Mouse (Mus musculus): ENCODE measurements around the gene Dlx5.

Gene Dlx5

DNA sequence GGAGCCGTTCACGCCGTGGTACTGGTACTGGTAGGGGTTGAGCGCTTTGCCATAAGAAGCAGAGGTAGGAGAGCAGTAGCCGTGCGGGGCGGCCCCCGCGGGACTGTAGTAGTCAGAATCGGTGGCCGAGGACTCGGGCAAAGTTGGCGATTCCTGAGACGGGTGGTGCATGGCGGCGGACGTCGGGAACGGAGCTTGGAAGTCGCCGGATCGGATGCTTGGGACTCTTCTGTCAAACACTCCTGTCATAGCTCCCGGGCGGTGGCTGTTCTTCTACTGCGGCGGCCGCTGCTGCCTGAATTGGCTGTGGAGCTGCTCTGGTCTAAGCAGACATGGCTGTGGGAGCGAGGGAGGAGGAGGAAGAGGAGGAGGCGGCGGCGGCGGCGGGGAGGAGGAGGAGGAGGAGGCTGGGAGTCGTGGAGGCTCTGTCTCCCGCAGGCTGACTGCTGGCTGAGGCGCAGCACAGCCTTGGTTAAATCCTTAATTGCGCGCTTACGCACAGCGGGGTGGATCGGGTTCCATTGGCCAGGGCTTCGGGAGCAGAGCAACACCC, at the start of gene Dlx5:
Dlx5 (minus strand) TSS at position 448 of the 553 bp plus-strand sequence.
- in situ Hi-C loops (cut with MboI, MseI), result loop anchor here in 1 of 2 experiments (25.0 kb wide), 1 partner anchor 869 kb away; no protein-coding TSS in a partner anchor

GRCm38 (mm10) chr6:6931507-6931906, 49.6 kb upstream of the Dlx5 start:
- in situ Hi-C loops (cut with MboI, MseI), result no loop called here

DNA sequence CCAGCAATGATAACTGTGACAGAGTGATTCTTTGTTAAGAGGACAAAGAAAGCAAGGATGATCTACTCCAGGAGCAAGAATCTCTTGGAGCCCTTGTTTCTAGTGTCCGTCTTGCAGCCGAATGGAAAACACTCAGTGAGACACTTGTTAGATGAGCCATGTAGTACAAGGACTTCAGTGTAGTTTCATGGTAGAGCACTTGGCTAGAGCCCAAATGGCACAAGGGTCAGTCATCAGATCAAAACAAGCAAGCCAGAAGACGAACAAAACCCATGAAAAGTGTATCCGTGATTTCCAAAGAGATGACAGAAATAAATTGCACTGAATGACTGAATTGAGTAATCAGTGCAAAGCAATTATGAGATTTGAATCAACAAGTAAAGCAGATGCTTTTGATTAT, 48.9 kb upstream of the Dlx5 start:
- in situ Hi-C loops (cut with MboI, MseI), result no loop called here

- in situ Hi-C loops (cut with MboI, MseI), result loop anchor here in 1 of 2 experiments (10.0 kb wide), 1 partner anchor 1060 kb away; no protein-coding TSS in a partner anchor
These were observed 43.4 kb upstream of the Dlx5 start for GRCm38 (mm10) chr6:6925264-6925663.

DNA sequence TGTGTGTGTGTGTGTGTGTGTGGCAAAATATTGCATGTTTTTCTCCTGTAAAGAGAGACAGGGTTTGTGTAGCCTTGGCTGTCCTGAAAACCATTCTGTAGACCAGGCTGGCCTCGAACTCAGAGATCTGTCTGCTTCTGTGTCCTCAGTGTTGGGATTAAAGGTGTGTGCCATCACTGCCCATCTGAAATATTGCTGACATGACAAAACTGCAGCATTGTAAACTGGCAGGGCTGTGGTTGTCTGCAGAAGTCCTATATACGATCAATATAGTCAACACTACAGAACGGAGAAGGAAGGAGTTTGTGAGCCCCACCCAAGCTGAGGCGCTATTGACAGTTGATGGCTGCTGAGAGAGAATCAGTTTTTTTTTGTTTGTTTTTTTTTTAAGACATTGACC, 35.4 kb upstream of the Dlx5 start:
- in situ Hi-C loops (cut with MboI, MseI), result no loop called here

- in situ Hi-C loops (cut with MboI, MseI), result no loop called here
These were observed 33.6 kb upstream of the Dlx5 start for GRCm38 (mm10) chr6:6915526-6915915.

- in situ Hi-C loops (cut with MboI, MseI), result no loop called here
These were observed 33.1 kb upstream of the Dlx5 start for GRCm38 (mm10) chr6:6914849-6915525.

DNA sequence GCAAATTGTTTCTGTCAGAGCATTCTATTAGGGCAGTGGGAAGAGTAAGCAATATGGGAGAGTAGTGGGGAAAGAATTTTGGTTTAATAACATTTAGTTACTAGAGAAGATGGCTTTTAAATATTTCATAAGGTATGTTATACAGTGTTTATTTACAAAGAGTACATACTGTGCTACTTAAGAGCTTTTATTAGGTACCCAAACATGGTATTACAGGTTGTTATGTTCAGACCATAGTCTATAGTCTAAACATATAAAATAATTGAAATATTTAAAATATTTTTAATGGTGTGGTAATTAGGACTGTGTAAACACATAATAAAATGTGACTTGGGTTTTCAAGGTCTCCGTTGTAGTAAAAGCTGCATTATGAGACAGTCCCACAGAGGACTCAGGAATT, 32.4 kb upstream of the Dlx5 start:
- in situ Hi-C loops (cut with MboI, MseI), result no loop called here

DNA sequence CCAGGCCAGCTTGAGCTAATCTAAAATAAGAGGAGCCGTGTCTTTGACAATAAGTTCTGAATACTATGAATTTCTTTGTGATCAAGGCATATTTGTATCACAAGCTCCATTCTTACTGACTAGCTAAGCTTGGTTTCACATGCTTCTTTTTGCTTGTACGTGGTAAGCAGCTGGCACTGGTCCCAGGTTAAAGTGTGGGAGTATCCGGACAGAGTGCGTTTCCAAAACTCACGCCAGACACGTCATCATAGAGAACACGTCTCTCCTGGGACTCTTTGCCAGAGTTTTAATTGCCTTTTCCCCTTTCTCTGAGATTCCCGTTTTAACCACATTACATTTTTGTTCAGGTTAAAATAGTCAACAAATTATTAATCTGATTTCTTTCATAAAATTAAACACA, 27.7 kb upstream of the Dlx5 start:
- in situ Hi-C loops (cut with MboI, MseI), result no loop called here

GRCm38 (mm10) chr6:6890047-6890446, 8.2 kb upstream of the Dlx5 start:
- in situ Hi-C loops (cut with MboI, MseI), result loop anchor here (10.0 to 25.0 kb wide), 2 partner anchors 878 to 895 kb away; no protein-coding TSS in a partner anchor

DNA sequence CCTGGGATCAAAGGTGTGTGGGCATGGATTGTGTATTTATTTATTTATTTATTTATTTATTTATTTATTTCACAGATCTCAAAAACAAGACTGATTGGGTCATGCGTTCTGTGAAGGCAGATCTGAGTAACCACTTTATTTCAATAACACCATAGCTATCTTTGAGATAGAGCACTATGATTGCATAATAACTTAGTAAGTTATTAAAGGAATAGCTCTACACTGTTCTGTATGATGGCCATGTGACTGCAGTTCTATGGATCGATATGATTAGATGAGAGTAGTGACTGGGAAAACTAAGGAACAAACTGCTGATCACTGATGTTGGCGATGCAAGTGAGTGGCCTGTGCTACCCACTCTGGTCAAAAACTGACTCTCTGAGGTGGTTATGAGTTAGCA, 4.3 kb upstream of the Dlx5 start:
- in situ Hi-C loops (cut with MboI, MseI), result loop anchor here in 1 of 2 experiments (25.0 kb wide), 1 partner anchor 874 kb away; no protein-coding TSS in a partner anchor

GRCm38 (mm10) chr6:6884897-6885296, 3.0 kb upstream of the Dlx5 start:
- in situ Hi-C loops (cut with MboI, MseI), result loop anchor here in 1 of 2 experiments (25.0 kb wide), 1 partner anchor 873 kb away; no protein-coding TSS in a partner anchor

GRCm38 (mm10) chr6:6882266-6882797, 447 bp upstream of the Dlx5 start:
- in situ Hi-C loops (cut with MboI, MseI), result loop anchor here in 1 of 2 experiments (25.0 kb wide), 1 partner anchor 870 kb away; no protein-coding TSS in a partner anchor

DNA sequence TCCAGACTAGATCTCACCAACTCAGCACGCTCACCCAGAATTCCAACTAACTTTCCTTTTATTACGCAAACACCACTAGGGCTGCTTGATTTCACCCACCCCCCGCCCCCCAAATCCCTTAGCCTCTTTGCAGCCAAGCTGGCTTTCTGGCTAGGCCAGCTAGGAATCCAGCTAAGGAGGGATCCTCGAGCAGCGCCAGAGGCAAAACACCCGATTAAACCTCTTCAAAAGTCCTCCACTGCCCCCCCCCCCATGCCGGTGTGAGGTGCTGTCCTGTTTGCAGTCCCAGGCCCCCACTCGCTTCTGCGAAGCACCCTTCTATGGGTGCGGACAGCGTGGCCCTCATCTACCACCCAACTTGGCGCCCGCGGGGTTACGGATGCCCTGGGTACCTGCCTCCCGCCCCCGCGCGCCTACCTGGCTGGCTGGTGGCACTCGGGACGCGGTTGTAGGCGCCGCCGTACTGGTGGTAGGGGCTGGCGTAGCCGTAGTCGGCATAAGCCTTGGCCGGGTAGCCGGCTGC, 709 bp downstream of the Dlx5 start:
- in situ Hi-C loops (cut with MboI, MseI), result loop anchor here in 1 of 2 experiments (25.0 kb wide), 1 partner anchor 869 kb away; no protein-coding TSS in a partner anchor

GRCm38 (mm10) chr6:6880361-6881114, 1.3 kb downstream of the Dlx5 start:
- in situ Hi-C loops (cut with MboI, MseI), result loop anchor here in 1 of 2 experiments (25.0 kb wide), 1 partner anchor 868 kb away; no protein-coding TSS in a partner anchor

DNA sequence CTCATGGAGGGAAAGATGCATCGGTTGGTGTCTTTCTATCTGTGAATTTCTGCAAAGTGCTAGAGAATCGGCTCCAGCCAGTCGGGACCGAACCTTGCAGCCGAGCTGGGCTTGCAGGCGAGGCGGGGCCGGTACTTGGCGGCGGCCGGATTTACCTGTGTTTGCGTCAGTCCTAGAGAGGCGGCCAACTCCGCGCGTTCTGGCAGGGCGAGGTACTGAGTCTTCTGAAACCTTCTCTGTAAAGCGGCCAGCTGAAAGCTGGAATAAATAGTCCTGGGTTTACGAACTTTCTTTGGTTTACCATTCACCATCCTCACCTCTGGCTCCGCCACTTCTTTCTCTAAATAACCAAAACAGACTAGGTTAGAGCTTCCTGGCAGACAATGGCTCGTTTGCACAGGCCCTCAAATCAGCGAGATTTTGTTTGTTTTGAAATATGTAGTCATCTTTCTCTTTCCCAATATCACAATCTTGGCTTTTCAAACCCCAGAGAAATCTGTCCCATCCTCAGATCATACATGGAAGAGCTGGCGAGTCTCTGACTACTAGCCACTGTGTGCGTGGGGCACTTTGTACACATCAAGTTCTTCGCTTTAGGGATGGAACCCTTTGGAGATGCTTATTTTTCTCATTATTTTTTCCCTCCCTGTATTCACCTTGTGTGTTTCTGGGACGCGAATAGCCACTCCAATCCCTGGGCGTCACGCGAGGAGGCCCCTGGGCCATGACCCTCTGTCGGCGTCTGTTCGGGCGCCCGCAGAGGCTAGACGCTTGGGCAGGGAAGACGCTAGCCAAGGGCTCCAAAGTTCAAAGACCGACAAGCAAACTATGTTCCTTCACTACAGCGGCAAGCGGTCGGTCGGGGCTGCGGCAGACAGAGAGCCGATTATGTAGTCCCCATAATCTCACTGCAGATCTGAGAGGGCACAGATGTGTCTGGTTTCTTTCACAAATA, 2.2 kb downstream of the Dlx5 start:
- in situ Hi-C loops (cut with MboI, MseI), result loop anchor here in 1 of 2 experiments (10.0 to 25.0 kb wide), 2 partner anchors 745 to 867 kb away; no protein-coding TSS in a partner anchor

- in situ Hi-C loops (cut with MboI, MseI), result loop anchor here in 1 of 2 experiments (10.0 to 25.0 kb wide), 2 partner anchors 744 to 867 kb away; no protein-coding TSS in a partner anchor
These were observed 3.0 kb downstream of the Dlx5 start for GRCm38 (mm10) chr6:6878841-6879291.

- in situ Hi-C loops (cut with MboI, MseI), result loop anchor here in 1 of 2 experiments (10.0 to 25.0 kb wide), 2 partner anchors 743 to 866 kb away; no protein-coding TSS in a partner anchor
These were observed 3.7 kb downstream of the Dlx5 start for GRCm38 (mm10) chr6:6877981-6878840.

All from T-helper 17 cell (primary cell).